Mouse (Mus musculus) C2C12 (cell line): Measurements from ENCODE around the gene Nsmce3.

Experiments used
- CTCF ChIP-seq: IDR thresholded peaks from one replicate; pipeline ENCODE4 v1.5.1; 2011; ENCODE audit not compliant: control insufficient read depth, insufficient read depth, insufficient read length
- MAX ChIP-seq: IDR thresholded peaks from one replicate; pipeline ENCODE4 v1.6.1; 2011; ENCODE audit warnings: mild to moderate bottlenecking, control low read depth
- MYOG ChIP-seq: IDR thresholded peaks from one replicate; pipeline ENCODE4 v1.6.1; 2011; ENCODE audit not compliant: control insufficient read depth, insufficient read length; ENCODE audit errors: extremely low read depth
- USF1 ChIP-seq: IDR thresholded peaks from one replicate; pipeline ENCODE4 v1.6.1; 2011; ENCODE audit warnings: low read depth, mild to moderate bottlenecking, control low read depth, moderate library complexity

DNA sequence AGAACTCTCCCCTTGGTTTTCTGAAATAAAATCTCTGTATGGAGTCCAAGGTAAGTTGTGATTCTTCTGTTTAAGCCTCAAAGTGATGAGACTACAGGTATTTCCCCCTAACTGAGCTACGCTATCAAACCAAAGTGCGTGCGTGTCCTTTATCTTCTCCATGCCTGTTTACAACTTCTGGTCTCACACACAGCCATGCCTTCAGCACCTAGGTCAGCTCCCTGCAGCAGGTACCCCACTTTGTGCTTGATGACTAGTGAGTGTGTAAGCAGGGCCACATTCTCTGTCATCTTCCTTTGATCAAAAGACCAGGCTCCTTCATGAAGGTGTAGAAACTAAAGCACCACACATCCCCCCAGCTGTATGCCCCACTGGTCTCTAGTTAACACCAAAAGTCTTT lies 22.0 kb downstream of the Nsmce3 start:
- TF ChIP-seq CTCF (no peak), USF1 (no peak), MYOG (no peak), MAX (no peak)
